Mouse (Mus musculus): Measurements from ENCODE around the gene Mamld1.
A peak's percentile ranks its signal among the peaks of the same experiment; 100 is the strongest.
"Not testable (repeated sequence)": the region's sequence is repeated elsewhere in the genome, so short reads cannot be mapped to it uniquely, and the experiment has no call there.

Mamld1 gene

DNA sequence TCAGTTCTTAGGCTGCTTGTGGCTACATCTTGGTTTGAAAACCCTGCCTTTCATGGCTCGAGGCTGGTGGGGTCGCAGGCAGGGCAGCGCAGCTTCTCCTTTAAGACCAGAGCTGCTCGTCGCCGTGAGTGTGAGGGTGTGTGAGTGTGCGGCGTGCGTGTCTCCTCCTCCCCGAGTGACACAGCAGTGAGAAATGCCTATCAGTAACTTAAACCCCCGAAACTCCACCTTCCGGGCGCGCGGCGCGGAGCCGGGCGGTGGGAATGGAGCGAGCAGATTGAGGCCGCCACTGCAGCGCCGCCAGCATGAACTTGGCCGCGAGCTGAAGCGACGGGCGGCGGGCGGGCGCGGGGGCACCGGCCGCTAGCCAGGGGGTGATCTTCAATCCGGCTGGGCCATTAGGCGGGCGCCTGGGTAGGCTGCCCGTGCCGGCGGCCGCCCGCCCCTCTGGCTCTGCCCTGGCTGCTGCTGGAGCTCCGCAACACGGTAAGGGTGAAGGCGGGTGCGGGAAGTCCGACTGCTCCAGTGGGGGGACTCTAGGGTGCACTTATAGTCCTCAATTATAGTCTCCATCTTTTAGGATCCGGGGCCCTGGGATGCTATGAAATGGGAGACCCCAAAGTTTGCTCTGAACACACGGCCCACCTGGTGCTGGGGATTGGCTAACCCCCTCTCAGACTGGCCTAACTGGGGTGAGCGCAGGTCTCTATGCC, at the start of gene Mamld1:
Gene Mamld1 (plus strand): TSS at position 393 of the 713 bp plus-strand sequence.
- DNase-seq (ENCODE audit: low spot score) = peak; percentile 68

DNA sequence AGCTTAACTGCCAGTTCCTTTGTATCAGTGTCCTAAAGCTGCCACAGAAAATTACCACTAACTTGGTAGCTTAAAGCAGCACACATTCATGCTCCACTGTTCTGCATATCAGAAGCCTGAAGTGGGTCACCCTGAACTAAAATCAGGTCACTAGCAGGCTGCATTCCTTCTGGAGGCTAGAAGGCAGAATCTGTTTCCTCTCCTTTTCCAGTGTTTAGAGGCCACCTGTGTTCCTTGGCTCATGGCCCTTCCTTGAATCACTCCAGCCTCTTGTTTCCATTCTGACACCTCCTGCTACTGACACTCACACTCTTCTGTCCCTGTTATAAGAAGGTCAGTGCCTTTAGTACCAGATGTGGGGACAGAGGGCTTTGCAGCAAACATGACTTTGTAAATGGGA, 25.3 kb upstream of the Mamld1 start:
- DNase-seq (ENCODE audit: low spot score) = no peak

DNA sequence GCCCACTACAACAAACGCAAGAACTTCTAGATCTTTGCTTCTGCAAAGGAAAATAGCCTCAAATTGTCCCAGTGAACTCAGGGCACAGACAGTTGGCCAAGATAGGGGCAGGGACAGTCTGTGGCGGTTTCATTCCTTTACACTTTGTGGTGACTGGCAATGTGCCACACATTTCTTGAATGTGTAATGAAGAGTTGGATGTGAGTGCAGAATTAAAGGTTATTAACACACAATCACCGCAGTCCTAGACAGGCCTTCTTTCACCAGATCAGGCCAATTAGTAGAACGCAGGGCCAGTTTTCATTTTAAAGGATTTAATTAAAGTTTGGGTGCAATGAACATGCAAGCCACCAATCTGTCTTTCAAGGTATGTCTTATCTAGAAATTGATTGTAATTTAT, 22.0 kb upstream of the Mamld1 start:
- no peak for DNase-seq (ENCODE audit: low spot score)

DNA sequence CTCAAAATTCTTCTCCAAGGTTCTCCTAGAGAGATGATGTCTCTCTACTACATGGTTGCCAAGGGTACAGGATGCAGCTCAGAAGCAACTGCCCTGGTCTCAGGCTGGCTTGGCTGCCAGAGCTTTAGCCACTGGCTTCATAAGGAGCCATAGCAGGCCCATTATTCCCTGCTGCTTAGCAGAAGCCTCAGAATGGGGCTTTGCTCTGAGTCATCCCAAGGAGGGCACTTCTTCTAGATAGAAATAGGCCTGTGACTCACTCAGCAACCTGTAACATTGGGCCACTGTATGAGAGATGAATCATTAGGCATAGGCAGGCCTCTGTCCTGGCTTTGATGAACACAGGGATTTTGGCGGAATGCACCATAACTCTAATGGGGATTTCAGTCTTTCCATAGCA, 21.1 kb upstream of the Mamld1 start:
- not testable (repeated sequence) for DNase-seq (ENCODE audit: low spot score)

DNA sequence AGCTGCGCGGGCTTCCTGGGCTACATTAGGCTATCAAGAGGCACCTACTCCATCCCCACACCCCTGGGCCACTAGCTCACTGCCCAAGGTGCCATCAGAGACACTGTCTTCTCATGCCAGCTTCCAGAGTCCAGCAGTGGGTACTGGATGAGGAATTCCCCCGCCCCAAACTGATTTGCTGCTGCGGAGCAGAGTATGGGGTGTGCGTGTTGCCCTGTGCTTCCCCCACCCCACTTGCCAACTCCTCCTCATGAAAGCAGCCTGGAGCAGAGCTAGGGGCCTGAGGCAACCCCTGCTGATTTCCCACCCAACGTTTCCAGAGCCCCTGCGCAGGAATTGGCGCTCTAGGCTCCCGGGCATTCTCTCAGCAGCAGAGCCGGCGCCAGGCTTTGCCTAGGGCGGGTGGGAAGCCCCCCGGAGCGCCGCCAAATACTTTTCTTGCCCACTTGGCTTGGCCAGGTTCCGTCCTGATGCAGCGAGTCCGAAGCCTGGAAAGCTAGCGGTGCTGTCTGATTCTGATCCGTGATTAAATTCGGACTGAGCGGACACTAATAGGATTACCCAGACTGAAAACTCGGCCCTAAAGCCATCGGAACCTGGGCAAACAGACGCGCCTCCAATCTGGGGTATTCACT, 738 bp downstream of the Mamld1 start:
- DNase-seq (ENCODE audit: low spot score) = peak; percentile 28

DNA sequence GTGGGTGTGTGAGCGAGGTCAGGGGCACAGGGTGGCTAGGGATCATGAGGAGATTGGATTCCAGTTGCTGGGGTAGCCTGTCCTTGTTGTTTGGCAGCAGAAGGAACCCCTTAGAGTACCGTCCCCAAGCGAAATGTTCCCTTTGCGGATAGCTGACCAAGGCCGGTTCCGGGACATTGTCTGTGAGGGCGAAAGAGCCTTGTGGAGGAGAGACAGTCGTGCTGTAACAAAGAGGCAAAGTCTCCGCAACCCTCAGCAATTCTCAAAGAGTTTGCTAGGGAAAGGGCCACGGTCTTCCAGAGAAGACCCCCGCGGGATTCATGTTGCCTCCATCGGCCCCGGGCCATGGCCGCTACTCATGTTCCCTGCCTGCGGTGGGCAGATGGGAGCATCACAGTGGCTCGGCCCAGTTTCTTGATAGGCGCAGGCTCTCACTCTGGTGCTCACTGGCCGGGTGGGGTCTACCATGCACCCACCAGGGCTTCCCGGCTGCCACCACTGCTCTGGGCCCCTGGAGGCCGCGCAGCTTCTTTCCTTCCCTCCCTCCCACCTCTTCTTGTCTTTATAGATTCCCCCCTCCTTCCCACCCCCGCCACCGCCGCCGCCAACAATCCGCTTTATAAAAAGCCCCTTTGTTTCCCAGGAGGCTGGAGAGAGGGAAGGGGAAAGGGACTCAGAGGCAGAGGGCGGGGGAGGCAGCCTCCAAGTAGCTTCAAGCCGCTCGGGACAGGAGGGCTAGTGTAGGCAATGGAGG, 1.5 kb downstream of the Mamld1 start:
- no peak for DNase-seq (ENCODE audit: low spot score)

DNA sequence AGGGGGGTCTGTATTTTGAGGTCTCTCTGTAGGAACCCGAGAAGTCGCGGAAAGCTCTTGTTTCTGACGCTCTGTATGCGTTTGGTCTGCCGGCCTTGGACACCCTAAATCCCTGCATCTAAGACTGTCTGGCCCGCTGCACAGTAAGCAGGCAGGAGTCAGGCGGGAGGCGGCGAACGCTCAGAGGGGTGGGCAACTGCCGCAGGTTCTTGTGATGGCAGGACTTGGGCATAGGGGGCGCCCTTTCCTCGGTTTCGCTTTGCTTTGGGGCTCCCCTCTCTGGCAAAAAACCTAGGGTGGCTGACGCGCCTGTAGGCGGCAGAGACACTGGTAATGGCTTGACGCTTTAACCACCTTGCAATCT, 2.0 kb downstream of the Mamld1 start:
- peak; percentile 85 for DNase-seq (ENCODE audit: low spot score)

DNA sequence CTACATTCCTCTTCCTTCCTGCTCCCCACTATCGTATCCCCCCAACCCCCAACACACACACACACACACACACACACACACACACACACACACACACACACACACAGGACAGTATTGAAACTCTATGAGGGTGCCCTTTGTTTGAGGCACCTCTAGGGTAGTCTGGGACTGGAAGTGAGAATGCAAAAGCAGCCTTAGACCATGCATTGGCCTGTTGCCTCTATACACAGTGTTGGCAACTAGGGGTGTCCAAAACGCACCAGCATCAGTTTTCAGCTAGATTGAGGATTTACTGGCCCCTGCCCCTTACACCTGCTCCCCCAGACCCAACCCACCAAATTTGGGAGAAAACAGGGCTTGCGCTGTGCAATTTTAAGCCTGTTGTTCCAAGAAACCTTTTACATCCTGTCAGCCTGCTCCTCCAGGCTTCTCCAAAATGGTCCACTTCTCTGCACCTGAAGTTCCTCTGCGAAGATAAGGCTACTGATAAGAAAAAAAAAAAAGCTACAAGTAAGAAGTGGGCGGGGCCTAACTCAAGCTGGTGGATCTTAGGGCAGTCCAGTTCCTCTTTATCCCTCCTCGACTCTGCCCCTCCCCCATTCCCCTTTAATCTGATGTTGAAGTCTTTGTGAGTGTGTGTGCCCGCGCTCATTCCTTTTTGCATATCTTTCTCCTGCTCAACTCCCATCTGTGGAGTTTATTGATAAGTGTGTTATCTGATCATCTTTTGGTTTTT, 2.6 kb downstream of the Mamld1 start:
- DNase-seq (ENCODE audit: low spot score) = peak; percentile 63

DNA sequence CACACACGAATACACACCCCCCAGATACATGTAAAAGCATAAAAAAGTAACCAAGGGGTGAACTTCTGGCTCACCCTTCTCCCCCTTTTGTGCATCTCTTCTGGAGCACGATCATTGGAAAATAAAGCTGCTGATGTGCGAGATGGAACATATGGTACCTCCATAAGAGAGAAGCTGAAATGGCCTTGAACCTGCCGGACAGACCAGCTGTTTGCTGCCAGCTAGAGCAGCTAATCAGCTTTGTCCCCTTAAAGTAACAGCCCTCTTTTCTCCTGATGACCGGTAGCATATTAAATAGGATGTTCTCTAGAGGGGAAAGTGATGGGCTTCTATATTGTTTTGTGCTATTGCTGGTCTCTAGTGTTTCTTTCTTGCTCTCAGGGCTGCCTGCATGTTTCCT, 3.2 kb downstream of the Mamld1 start:
- DNase-seq (ENCODE audit: low spot score) = peak; percentile 48

DNA sequence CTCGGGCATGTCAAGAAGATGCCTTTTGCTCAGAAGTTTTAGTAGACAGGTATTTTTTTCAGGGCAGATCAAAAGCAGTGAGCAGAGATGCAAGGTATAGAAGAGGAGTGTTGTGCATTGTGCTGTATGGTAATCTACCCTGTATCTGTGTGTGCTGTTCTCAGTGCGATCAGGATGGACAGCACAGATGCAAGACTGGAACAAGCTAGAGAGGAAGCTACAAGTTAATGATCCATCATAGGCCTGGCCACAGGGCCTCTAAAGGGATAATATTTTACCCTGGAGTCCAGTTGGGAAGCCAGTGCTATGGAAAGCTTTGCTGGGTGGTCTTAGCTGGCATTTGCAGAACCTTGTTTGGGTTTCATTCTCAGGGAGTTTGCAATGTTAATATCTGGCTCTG, 6.9 kb downstream of the Mamld1 start:
- no peak for DNase-seq (ENCODE audit: low spot score)

DNA sequence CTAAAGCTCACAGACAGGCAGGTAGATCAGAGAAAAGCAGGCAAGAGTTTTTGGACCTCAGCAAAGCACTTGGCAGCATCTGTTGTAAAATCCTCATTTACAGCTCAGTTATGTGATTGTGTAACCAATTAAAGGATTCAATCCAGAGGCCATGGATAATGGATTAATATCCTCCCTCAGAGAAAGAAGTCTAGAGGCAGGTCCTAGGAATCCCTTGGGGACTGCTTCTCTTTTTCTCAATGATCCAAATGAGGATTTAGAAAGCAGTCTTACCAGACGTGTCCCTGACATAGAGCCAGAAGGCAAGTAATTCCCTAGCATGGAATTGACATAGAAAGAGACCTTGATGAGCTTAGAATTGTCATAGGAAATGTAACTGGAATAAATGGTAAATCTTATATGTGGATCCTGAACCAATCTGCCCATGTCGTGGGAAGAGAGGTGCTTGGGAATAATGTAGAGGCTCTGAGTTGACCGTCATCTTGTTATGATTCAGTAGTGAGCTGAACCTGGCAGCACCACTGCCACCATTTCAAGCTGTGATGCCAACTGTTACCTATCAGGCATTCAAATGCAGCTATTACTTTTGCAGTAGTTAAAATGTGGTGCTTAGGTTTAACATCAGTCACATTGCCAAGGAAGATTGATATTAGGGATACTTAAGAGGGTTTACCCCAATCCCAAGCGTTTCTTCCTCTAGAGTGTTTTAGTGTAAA, 35.2 kb downstream of the Mamld1 start:
- no peak for DNase-seq (ENCODE audit: low spot score)

DNA sequence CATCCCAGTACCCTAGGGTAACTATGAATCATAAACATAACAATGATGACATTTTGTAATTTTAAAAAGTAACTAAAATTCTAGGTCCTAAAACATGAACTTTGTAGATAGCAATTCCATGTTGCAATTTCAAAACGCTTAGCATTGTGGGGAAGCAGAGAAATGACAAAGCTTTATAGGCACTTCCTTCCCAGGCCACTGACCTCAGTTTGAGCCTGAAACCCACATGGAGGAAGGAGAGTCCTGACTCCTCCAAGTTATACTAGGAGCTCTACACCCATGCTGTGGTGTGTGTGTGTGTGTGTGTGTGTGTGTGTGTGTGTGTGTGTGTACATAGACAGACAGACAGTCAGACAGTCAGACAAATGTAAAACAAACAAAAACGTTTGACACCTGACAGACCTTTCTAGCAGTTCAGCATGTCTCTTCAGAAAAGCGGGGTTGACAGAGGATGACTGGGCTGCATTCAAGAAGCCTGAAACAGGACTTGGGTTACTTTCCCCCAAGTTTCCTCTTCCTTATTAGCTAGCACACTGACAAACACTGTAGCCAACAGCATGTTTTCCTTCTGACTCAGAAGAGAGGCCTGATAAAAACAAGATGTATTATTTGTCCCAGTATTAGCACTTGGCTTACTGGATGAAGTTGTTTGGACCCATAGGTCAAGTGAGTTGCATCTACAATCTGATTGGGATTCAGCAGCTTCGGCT, 37.5 kb downstream of the Mamld1 start:
- DNase-seq (ENCODE audit: low spot score) = no peak

DNA sequence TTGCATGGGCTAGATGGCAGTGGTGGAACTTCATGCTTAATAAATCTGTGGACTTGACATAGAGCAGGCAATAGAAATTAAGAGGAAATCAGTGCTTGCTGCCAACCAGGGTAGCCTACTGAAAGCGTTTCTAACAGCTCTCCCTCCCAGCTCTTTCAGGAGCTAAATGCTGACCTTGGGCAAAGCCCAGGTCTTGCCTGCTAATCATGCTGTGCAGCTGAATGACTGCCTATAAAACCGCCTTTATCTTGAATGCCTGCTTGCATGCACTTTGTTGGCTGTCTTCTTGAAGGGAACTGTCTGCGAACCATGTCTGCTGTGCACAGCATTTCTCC, 38.0 kb downstream of the Mamld1 start:
- no peak for DNase-seq (ENCODE audit: low spot score)

DNA sequence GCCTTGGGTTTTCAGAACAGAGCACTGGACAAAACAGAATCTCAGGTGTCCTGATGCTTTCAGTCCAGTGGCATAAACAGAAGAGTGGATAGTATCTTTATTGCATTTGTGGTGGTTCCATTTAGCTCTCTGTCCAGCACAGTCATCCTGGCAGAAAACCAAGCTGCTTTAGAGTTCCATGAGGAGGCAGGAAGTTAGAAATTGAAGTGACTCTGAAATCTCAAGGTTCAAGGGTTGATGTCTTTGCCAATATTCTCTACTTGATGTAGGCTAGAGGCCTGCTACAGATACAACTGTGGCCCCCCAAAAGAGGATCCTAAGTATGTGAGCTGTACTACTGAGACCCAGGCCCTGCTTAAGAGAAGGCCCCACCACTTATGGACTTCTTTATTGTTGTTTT, 55.8 kb downstream of the Mamld1 start:
- DNase-seq (ENCODE audit: low spot score) = no peak

DNA sequence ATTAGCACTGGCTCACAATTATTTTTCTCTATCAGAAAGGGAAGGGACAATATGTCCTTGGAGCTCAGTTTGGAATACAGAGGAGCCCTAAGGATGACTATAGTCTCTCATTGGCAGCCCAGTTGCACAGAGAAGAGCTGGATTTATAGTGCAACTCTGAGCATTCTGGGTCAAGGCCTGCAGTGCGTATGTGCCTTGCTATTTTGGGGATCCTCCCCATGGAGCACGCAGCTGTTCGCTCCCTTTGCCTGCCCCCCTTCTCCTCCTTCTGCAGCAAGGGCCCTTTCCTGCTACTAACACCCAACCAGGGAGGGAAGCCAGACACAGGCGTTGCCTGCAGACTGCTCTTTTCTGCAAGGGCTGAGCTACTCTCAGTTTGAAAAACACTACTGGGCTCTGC, 56.3 kb downstream of the Mamld1 start:
- DNase-seq (ENCODE audit: low spot score) = no peak

DNA sequence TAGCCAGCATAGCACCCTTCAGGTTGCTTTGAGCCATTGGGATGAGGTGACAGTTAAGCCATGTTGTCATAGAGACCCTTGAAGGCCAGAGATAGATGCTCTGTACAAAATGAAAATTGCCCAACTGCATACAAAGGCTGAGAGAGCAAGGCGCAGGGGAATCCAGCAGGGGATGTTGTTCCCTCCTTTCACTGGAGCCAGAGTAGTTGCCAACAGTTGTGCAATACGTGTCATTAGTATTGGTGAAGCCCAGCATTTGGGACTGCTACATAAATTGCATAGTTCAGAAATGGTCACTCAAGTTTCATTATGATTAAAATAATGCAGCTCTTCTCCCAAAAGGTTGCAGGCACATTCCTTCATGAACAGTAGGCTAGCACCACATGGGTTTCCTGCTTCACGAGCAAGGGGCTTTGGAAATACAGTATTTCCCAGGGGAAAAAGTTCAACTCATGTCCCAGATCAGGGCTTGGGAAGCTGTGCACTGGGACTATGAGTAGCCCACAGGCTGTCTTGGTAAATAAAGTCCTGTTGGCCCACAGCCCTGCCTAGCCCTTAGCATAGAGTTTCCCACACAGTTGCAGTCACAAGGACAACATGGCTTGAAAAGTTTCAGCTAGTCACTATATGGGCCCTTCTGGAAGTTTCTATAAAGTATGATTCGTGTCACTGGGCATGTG, 58.1 kb downstream of the Mamld1 start:
- no peak for DNase-seq (ENCODE audit: low spot score)

DNA sequence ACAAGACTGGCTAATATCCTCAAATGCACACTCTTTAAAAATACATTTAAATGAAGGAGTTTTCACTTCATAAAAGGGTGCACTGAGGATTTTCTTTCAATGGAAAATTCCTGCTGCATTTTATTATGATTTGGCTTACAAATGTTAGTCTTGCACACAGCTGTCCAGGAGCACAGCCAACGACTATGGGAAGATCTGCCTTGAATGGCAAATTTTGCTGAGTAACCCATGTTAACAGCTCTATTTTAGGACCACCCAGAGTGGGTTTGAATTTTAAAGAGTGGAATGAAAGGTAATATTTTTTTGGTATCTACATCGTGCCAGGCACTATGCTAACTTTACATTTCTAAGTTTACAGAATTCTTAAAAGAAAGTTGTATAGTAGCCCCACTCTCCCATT, 60.3 kb downstream of the Mamld1 start:
- no peak for DNase-seq (ENCODE audit: low spot score)

DNA sequence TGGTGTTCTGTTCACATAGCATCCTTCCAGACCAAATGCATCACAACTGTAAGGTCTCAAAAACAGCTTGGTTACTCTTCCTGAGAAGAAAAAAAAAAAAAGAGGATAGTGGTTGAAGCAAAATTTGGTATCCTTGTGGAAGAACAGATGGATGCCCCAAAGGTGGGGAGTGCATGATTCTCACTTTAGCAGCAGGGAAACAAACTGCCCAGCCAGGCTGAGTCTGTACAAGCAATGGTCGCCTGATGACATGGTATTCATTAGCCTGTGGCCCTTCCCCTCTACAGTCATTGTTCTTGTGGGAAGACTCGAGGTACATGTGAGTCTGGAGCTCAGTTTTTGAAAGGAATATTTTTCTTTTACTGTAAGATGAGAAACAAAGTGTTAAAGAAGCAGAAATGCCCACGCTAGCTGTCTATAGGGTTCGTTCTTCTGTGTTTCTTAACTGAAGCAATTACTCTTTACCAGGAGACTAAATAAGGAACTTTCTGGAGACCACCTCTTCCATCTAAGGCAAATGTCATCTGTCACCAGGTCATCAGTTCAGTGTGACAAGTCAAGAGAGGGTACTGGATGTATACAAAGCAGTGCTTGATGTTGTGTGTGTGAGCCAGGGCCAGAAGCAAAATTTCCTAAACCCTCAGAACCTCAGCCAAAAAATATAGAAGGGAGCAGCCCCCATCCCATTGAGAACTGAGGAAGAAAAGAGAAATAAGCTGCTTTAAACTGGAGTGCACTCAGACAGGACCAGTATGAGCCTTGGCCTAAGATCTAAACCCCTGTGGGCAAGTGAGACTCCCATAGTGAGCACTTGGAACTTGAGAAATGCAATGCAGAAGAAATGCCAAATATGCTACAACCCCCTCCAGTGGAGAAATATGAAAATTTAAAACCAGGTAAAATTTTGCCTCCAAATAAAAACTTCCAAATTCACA, 72.6 kb downstream of the Mamld1 start:
- no peak for DNase-seq (ENCODE audit: low spot score)

DNA sequence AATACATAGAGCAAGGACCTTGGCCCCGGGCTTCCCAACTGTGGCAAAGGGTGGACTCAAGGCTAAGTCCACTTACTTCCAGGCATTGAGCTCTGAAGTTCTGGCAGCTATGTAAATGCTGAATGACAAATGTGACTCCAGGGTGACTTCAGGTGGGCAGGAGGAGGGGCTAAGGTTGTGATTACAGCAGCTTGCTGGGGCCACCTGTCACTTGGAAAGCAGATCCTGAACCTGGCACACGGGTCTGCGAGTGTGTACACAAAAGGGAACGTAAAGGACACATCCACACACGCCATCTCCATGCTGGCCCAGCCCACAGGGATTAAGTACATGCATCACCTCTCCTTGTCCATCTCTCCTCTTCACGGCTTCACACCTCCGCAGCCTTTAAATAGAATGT, 75.0 kb downstream of the Mamld1 start:
- no peak for DNase-seq (ENCODE audit: low spot score)

DNA sequence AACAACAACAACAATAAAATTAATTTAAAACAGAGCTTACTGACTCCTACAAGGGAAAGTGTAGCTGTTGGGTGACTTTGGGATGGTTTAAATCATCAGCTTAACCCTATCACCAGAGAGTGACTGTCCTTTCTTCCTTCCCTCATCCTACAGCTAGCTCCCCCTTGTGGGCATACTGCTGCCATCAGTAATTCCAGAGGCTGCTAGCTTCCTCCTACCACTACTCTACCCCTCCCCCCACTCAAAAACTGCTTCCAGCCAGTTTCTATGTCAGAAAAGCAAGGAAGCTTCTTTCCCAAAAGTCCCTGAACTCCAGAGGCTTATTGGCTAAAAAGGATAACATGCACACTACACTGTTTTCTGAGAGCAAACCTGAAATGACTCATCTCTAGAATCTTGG, 81.4 kb downstream of the Mamld1 start:
- DNase-seq (ENCODE audit: low spot score) = peak; percentile 35
